Mouse (Mus musculus): ENCODE data around the gene Myod1. TPM values are rescaled to one million over a fixed set of nuclear protein-coding genes. Genes with fewer than 3 reads are reported as not detected.

Myod1 gene
- total RNA-seq, 2 experiments from 2014 or later: not detected

GRCm38 (mm10) chr7:46413959-46414725 is 37.9 kb downstream of the Myod1 start:
- no peak for DNase-seq (ENCODE audit: low spot score in 2 of 2)

- DNase-seq (ENCODE audit: low spot score in 2 of 2): no peak
Observed at GRCm38 (mm10) chr7:46415818-46416425, 39.6 kb downstream of the Myod1 start.

GRCm38 (mm10) chr7:46417467-46417866 is 41.2 kb downstream of the Myod1 start:
- DNase-seq (ENCODE audit: low spot score in 2 of 2): no peak

GRCm38 (mm10) chr7:46418102-46418622 is 41.9 kb downstream of the Myod1 start:
- DNase-seq (ENCODE audit: low spot score in 2 of 2): no peak

- no peak for DNase-seq (ENCODE audit: low spot score in 2 of 2)
Observed at GRCm38 (mm10) chr7:46421535-46421934, 45.3 kb downstream of the Myod1 start.

GRCm38 (mm10) chr7:46422052-46422763 is 45.9 kb downstream of the Myod1 start:
- no peak for DNase-seq (ENCODE audit: low spot score in 2 of 2)

GRCm38 (mm10) chr7:46422764-46423412 is 46.6 kb downstream of the Myod1 start:
- peak; percentile 53 to 62 for DNase-seq (ENCODE audit: low spot score in 2 of 2)

- DNase-seq (ENCODE audit: low spot score in 2 of 2): no peak
Observed at GRCm38 (mm10) chr7:46423951-46424350, 47.7 kb downstream of the Myod1 start.

GRCm38 (mm10) chr7:46425012-46425411 is 48.7 kb downstream of the Myod1 start:
- DNase-seq (ENCODE audit: low spot score in 2 of 2): no peak

Other genes starting within 250 kb of the Myod1 start
- 1 to 10 TPM; 3.3 to 4.4 TPM for gene Abcc8, start 196.4 kb upstream of the Myod1 start, total RNA-seq (2021)
- 1 to 10 TPM; 1.7 to 4.5 TPM for gene Ush1c, start 138.0 kb upstream of the Myod1 start, total RNA-seq (2021)
- gene Otog, start 135.5 kb upstream of the Myod1 start, total RNA-seq (2021): 1 to 10 TPM in 1 of 2 experiments, not detected in 1; 3.0 TPM
- gene Kcnc1, start 20.0 kb downstream of the Myod1 start, total RNA-seq (2021): under 1 TPM; 0.19 to 0.36 TPM

Data from adrenal gland, adult 18-20 months (tissue).